Mouse (Mus musculus) stomach, postnatal 0 days (tissue): Measurements from ENCODE around the gene Cnksr3.

Experiments
- CTCF ChIP-seq: IDR thresholded peaks from 2 replicates; pipeline ENCODE4 v1.5.1; 2016; ENCODE audit warnings: antibody characterized with exemption, low read depth, mild to moderate bottlenecking, moderate library complexity
- EP300 ChIP-seq: optimal IDR thresholded peaks from 2 replicates; pipeline ENCODE3; 2016; ENCODE audit warnings: antibody characterized with exemption

- TF ChIP-seq CTCF (no peak), EP300 (no peak)
Measured at GRCm38 (mm10) chr10:7186018-7186417, 26.0 kb downstream of the Cnksr3 start.
